Mouse (Mus musculus) CD4-positive, CD25-positive, alpha-beta regulatory T cell, adult 4 months (primary cell): Measurements from ENCODE around the gene Magea5. TPM values are rescaled to one million over a fixed set of nuclear protein-coding genes. Genes with fewer than 3 reads are reported as not detected.
"Not testable (repeated sequence)": the region's sequence is repeated elsewhere in the genome, so short reads cannot be mapped to it uniquely, and the experiment has no call there.

ENCODE experiments used
- ATAC-seq: one replicate; pipeline ENCODE4 v1.8.0; 2017
- polyA plus RNA-seq, 2 experiments: library from polyadenylated mRNA; unstranded; fragments of 100-300 nt; shearing (Covaris generic); gene quantifications; one replicate each; pipeline ENCODE4 v1.2.1; 2017

Magea5 gene
- polyA plus RNA-seq: not detected

DNA sequence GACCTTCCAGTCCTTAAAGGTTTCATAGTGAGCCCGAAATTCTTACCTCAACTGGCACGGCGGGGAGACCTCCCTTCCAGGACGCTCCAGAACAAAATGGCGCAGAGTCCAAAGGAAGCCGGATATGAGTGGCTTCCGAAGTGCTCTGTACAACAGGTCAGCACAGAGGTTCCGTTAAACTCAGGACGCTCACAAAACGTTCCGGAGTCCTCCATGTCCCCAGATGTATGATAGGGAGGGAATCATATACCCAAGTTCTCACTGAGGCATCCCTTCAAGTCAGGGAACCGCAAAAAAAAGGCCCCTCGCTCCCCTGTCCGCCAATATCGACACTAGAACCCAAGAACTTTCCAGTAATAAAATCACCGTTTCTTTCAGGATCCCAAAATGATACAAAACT is at the start of gene Magea5:
TSS of gene Magea5 (minus strand) at position 101 of the 400 bp plus-strand sequence.
- not testable (repeated sequence) for ATAC-seq

DNA sequence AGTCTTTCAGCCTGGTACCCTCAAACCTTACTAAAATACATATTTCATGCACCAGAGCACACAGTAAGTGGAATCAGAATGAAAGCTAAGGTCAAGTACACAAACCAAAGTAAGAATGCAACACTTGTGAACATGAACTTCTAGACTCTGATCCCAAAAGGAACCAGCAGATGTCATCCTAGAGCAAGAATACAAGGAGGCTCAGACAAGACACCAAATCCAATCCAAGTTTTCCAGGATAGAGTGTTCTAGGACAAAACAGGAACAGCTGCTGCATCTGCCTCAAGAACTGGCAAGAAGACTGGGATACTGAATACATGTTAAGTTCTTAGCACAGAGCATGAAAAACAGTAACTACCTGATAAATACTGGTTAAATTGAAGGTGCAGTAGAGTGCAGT is 35.1 kb upstream of the Magea5 start:
- no peak for ATAC-seq

DNA sequence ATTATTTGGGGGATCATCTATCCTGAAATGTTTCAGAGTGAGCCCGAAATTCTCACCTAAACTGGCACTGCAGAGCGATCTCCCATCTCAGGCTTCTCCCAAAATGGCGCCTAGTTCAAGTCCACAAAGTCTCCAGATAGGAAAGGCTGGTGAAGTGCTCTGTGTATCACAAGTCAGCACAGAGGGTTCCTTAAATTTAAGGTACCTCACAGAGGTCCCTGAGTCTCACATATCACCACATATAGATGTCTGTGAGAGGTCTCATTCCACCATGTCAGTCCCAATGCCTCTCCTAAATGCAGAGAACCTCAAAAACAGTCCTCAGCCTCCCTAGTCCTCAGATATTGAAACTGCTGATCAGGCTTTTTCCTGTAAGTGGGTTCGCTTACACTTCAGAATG is 30.6 kb upstream of the Magea5 start, which contains the start of gene Magea2:
TSS of gene Magea2 (minus strand) at position 101 of the 400 bp plus-strand sequence.
- not testable (repeated sequence) for ATAC-seq

DNA sequence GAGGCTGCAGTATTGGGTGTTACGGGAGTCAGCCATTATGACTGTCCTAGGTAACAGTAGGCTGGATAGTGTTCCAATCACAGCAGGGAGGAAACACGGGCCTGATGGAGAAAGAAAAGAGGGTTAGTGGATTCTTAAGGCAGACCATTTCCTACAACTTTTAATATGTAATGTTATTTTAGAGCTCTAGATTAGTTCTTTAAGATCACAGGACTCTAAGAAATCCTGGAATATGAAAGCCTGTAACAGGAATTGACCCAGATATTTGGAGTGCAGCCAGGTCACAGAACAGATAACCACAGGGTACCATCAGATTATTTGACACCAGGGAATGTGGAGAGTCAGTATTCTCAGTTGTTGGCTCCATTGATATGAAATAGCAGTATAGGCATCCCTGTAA is 26.7 kb upstream of the Magea5 start, which contains the start of gene Magea1:
TSS of gene Magea1 (minus strand) at position 101 of the 400 bp plus-strand sequence.
- not testable (repeated sequence) for ATAC-seq

Other genes with a start within 250 kb of the Magea5 start
- not detected for gene Cldn34b1, start 172.9 kb downstream of the Magea5 start, polyA plus RNA-seq
- not detected for gene Magea6, start 127.2 kb downstream of the Magea5 start, polyA plus RNA-seq
- gene Magea3, start 113.6 kb downstream of the Magea5 start, polyA plus RNA-seq: not detected
- gene Magea8, start 67.3 kb downstream of the Magea5 start, polyA plus RNA-seq: not detected
- gene Magea1, start 26.6 kb upstream of the Magea5 start, polyA plus RNA-seq: not detected
- gene Magea2, start 30.5 kb upstream of the Magea5 start, polyA plus RNA-seq: not detected
- gene Cldn34b2, start 65.3 kb upstream of the Magea5 start, polyA plus RNA-seq: not detected
- 100 to 1,000 TPM; 653 to 698 TPM for gene Sat1, start 153.3 kb upstream of the Magea5 start, polyA plus RNA-seq
- gene Acot9, start 199.3 kb upstream of the Magea5 start, polyA plus RNA-seq: 10 to 100 TPM; 91.6 to 97.4 TPM